Comparison of ENCODE assay signal across 30 mouse cellular contexts in the genomic region with DNA sequence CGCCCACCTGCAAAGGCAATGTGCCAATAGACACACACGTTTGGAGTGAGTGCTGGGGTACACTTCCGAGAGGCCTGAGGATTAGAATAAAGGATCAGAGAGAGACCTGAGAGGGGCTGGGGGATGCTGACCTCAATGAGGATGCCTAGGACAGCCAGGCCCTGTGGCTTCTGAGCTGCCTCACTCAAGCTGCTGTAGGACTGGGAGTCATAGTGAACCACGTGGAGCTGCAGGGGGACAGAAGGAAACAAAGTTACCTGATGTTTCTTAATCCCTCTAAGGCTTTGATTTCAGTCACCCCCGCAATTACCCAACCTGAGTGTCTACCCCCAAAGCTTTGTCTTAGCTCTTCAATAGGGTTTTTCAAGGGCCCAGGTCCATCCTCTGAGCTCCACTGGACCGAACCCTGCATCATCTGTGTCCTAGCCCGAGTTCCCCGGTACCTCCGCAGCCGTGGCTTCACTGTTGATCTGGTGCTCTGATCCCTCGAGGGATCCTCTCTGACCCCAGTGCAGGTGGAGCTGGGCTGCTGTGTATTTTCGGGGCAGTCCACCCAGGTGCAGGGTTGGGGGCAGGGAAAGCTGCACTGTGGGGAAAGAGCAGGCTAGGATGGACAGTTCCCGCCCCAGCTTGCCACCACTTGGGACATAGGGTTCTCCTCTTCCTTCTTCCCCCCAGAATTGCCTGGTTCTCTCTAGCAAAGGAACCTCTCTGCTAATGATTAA. TPM values are rescaled to one million over a fixed set of nuclear protein-coding genes. Genes with fewer than 3 reads are reported as not detected.
A peak's percentile ranks its signal among the peaks of the same experiment; 100 is the strongest.
DNase-seq lines count a peak whose midpoint lies in the region; ATAC-seq and TF ChIP-seq lines count a peak whose summit lies in the region.
"Had no signal": no experiment of that assay in that cellular context is flagged by ENCODE, and none has a peak within 500 bp of the region (broad histone marks: within the 10 kb centered on the region; RNA-seq: fewer than 3 reads in every experiment).

No protein-coding gene starts in this region.

- H3K4me1 ChIP-seq in heart, adult 2 months (ENCODE audit: control insufficient read depth, insufficient read depth, low read length): peaks cover 3% of the 10 kb centered on the region
- H3K4me1 ChIP-seq in limb, embryonic 12.5 days (replicated peaks): peaks cover 33% of the 10 kb centered on the region
- H3K4me1 ChIP-seq in limb, embryonic 10.5 days: peaks cover 44% of the 10 kb centered on the region

- H3K27me3 ChIP-seq in heart, adult 2 months (ENCODE audit: control insufficient read depth, insufficient read depth, low read length): no peaks in the 10 kb centered on the region
- no peaks in the 10 kb centered on the region for H3K27me3 ChIP-seq in limb, embryonic 12.5 days
- H3K27me3 ChIP-seq in limb, embryonic 10.5 days (ENCODE audit: low read depth, poor library complexity, severe bottlenecking): no peaks in the 10 kb centered on the region
- H3K27me3 ChIP-seq: heart, embryonic 15.5 days had no signal

- TF ChIP-seq POLR2A in heart, adult 2 months (IDR thresholded peaks at IDR 0.05; ENCODE audit: insufficient read depth, low read depth, low read length): peak; percentile 52; the same call in 1 of the 2 replicates

- intact Hi-C loops in heart, adult 2 months (cut with DNase I): no loop called here
- intact Hi-C loops in heart, postnatal 36 days (cut with DNase I): no loop called here

- no peak for TF ChIP-seq CTCF in heart, adult 2 months (IDR thresholded peaks at IDR 0.05)

- H3K79me2 ChIP-seq in heart, adult 2 months (replicated peaks; ENCODE audit: control insufficient read depth, insufficient read depth, low read length): 0 out of 2 replicates have a peak, but pooled peaks cover under 1% of the 10 kb centered on the region

- ATAC-seq in limb, embryonic 12.5 days (ENCODE audit: insufficient number of reproducible peaks, insufficient read depth, low FRiP score, low TSS enrichment, low read depth): no peak
- ATAC-seq: activated CD4-positive, CD25-positive, alpha-beta regulatory T cell, adult 4 months; forebrain, embryonic 13.5 days; intestine, embryonic 16.5 days had no signal

- H3K9me3 ChIP-seq in limb, embryonic 12.5 days: no peaks in the 10 kb centered on the region
- no peaks in the 10 kb centered on the region for H3K9me3 ChIP-seq in limb, embryonic 10.5 days (replicated peaks)
- H3K9me3 ChIP-seq: embryonic facial prominence, embryonic 15.5 days; forebrain, embryonic 13.5 days; heart, embryonic 15.5 days; hindbrain, embryonic 13.5 days; lung, embryonic 15.5 days; midbrain, embryonic 12.5 days; neural tube, embryonic 15.5 days had no signal

- no peak overlapping the region for H3K4me3 ChIP-seq in heart, adult 2 months
- H3K4me3 ChIP-seq in limb, embryonic 12.5 days (replicated peaks): no peak overlapping the region
- H3K4me3 ChIP-seq in limb, embryonic 10.5 days: no peak overlapping the region
- H3K4me3 ChIP-seq: embryonic facial prominence, embryonic 15.5 days; forebrain, embryonic 13.5 days; heart, embryonic 15.5 days; hindbrain, embryonic 13.5 days; lung, embryonic 15.5 days; midbrain, embryonic 12.5 days; neural tube, embryonic 15.5 days had no signal

- no peak for TF ChIP-seq EP300 in heart, adult 2 months (IDR thresholded peaks at IDR 0.05; ENCODE audit: insufficient read depth, low read depth, low read length)

- H3K9ac ChIP-seq in heart, adult 2 months (ENCODE audit: low read depth, low read length): no peak overlapping the region
- H3K9ac ChIP-seq in limb, embryonic 12.5 days (replicated peaks): no peak overlapping the region
- H3K9ac ChIP-seq: embryonic facial prominence, embryonic 15.5 days; forebrain, embryonic 13.5 days; heart, embryonic 15.5 days; hindbrain, embryonic 13.5 days; lung, embryonic 15.5 days; midbrain, embryonic 12.5 days; neural tube, embryonic 15.5 days had no signal

- H3K36me3 ChIP-seq in heart, adult 2 months (ENCODE audit: control insufficient read depth, insufficient read depth, low read length): peaks cover 3% of the 10 kb centered on the region; the same call in 1 of the 2 replicates
- H3K36me3 ChIP-seq in limb, embryonic 12.5 days: peaks cover 32% of the 10 kb centered on the region
- peaks cover 56% of the 10 kb centered on the region for H3K36me3 ChIP-seq in limb, embryonic 10.5 days
- H3K36me3 ChIP-seq: neural tube, embryonic 15.5 days had no signal

- no peak overlapping the region for H3K4me2 ChIP-seq in limb, embryonic 12.5 days
- H3K4me2 ChIP-seq: embryonic facial prominence, embryonic 15.5 days; forebrain, embryonic 13.5 days; heart, embryonic 15.5 days; hindbrain, embryonic 13.5 days; lung, embryonic 15.5 days; midbrain, embryonic 12.5 days; neural tube, embryonic 15.5 days had no signal

- DNase-seq in heart, adult 2 months: no peak
- no peak for DNase-seq in heart, postnatal 36 days
- DNase-seq in limb, embryonic 10.5 days (ENCODE audit: low spot score): no peak
- DNase-seq in testis, postnatal 14 days (ENCODE audit: low spot score): peak; percentile 64
- DNase-seq in testis, postnatal 10 days (ENCODE audit: low spot score): no peak
- DNase-seq in left cerebral cortex, adult 18-20 months (ENCODE audit: low spot score in 2 of 2): no peak
- DNase-seq: adrenal gland, adult 2 months; adrenal gland, postnatal 36 days; B cell, adult 2 months; cerebellum, adult 18-20 months; cerebellum, postnatal 10 days; gastrocnemius, postnatal 25 days; heart, postnatal 4 days; kidney, adult 8-10 months; layer of hippocampus, postnatal 36 days; right cerebral cortex, postnatal 14 days; thymus, postnatal 14 days had no signal

- no peak overlapping the region for H3K27ac ChIP-seq in heart, adult 2 months
- H3K27ac ChIP-seq in limb, embryonic 12.5 days: peak overlapping the region; percentile 8; the same call in 1 of the 2 replicates
- no peak overlapping the region for H3K27ac ChIP-seq in limb, embryonic 10.5 days
- H3K27ac ChIP-seq: embryonic facial prominence, embryonic 15.5 days; forebrain, embryonic 13.5 days; heart, embryonic 15.5 days; hindbrain, embryonic 13.5 days; lung, embryonic 15.5 days; midbrain, embryonic 12.5 days; neural tube, embryonic 15.5 days had no signal

- WGBS in heart, adult 2 months: 69% methylated on average over 13 of the region's 13 CpGs
- 77% methylated on average over 13 of the region's 13 CpGs for WGBS in limb, embryonic 12.5 days
- 83% methylated on average over 13 of the region's 13 CpGs for WGBS in limb, embryonic 10.5 days

RNA-seq across cellular contexts. Expression of gene Car14, which starts 4.5 kb away (rescaled TPM):
- 100 to 1,000 TPM; 146 to 208 TPM for total RNA-seq in heart, adult 2 months (2021)
- polyA plus RNA-seq in heart, adult 2 months (2012; rRNA removed): 227 and 279 TPM in 2 replicates
- 100 to 1,000 TPM; 152 to 202 TPM for total RNA-seq in heart, postnatal 36 days (2021)
- 74.2 and 78.4 TPM in 2 replicates for polyA plus RNA-seq in limb, embryonic 12.5 days (2016; fragmentation: Nextera tagmentation; extraction: Ambion mirVana)
- 161 and 187 TPM in 2 replicates for polyA plus RNA-seq in limb, embryonic 10.5 days (2016; fragmentation: Nextera tagmentation; extraction: Ambion mirVana)
- 1 to 10 TPM; 6.0 to 7.8 TPM for total RNA-seq in left cerebral cortex, adult 18-20 months (2021)
- total RNA-seq: common myeloid progenitor, adult 5-6 weeks; megakaryocyte progenitor cell, adult 5-6 weeks; monocyte, adult 5-6 weeks had no signal
- polyA plus RNA-seq: activated CD4-positive, CD25-positive, alpha-beta regulatory T cell, adult 4 months had no signal

RNA-seq across cellular contexts. Expression of gene Aph1a, which starts 6.2 kb away (rescaled TPM):
- 100 to 1,000 TPM in 1 of 2 experiments, 10 to 100 TPM in 1; 99.9 to 121 TPM for total RNA-seq in heart, adult 2 months (2021)
- 98.7 and 120 TPM in 2 replicates for polyA plus RNA-seq in heart, adult 2 months (2012; rRNA removed)
- 100 to 1,000 TPM; 114 to 122 TPM for total RNA-seq in heart, postnatal 36 days (2021)
- 29.0 and 31.5 TPM in 2 replicates for polyA plus RNA-seq in limb, embryonic 12.5 days (2016; fragmentation: Nextera tagmentation; extraction: Ambion mirVana)
- 24.3 and 24.5 TPM in 2 replicates for polyA plus RNA-seq in limb, embryonic 10.5 days (2016; fragmentation: Nextera tagmentation; extraction: Ambion mirVana)
- total RNA-seq in left cerebral cortex, adult 18-20 months (2021): 10 to 100 TPM; 62.7 to 64.4 TPM

RNA-seq across cellular contexts. Expression of gene BC028528, which starts 8.2 kb away (rescaled TPM):
- total RNA-seq in heart, adult 2 months (2021): 1 to 10 TPM; 8.5 to 9.0 TPM
- polyA plus RNA-seq in heart, adult 2 months (2012; rRNA removed): 14.5 and 29.8 TPM in 2 replicates
- 10 to 100 TPM; 11.4 to 11.7 TPM for total RNA-seq in heart, postnatal 36 days (2021)
- 11.1 and 11.6 TPM in 2 replicates for polyA plus RNA-seq in limb, embryonic 12.5 days (2016; fragmentation: Nextera tagmentation; extraction: Ambion mirVana)
- polyA plus RNA-seq in limb, embryonic 10.5 days (2016; fragmentation: Nextera tagmentation; extraction: Ambion mirVana): 7.9 and 11.4 TPM in 2 replicates
- total RNA-seq in left cerebral cortex, adult 18-20 months (2021): 1 to 10 TPM; 3.6 to 6.3 TPM

RNA-seq across cellular contexts. Expression of gene Ciart, which starts 17.9 kb away (rescaled TPM):
- total RNA-seq in heart, adult 2 months (2021): 10 to 100 TPM in 1 of 2 experiments, 1 to 10 TPM in 1; 5.1 to 27.0 TPM
- 5.0 and 7.7 TPM in 2 replicates for polyA plus RNA-seq in heart, adult 2 months (2012; rRNA removed)
- total RNA-seq in heart, postnatal 36 days (2021): 10 to 100 TPM in 1 of 2 experiments, 1 to 10 TPM in 1; 4.5 to 20.1 TPM
- polyA plus RNA-seq in limb, embryonic 12.5 days (2016; fragmentation: Nextera tagmentation; extraction: Ambion mirVana): 8.5 and 10.2 TPM in 2 replicates
- polyA plus RNA-seq in limb, embryonic 10.5 days (2016; fragmentation: Nextera tagmentation; extraction: Ambion mirVana): 8.8 and 10.5 TPM in 2 replicates
- 10 to 100 TPM; 10.0 to 17.0 TPM for total RNA-seq in left cerebral cortex, adult 18-20 months (2021)

RNA-seq across cellular contexts. Expression of gene Mrps21, which starts 28.6 kb away (rescaled TPM):
- total RNA-seq in heart, adult 2 months (2021): 100 to 1,000 TPM; 314 to 350 TPM
- polyA plus RNA-seq in heart, adult 2 months (2012; rRNA removed): 174 and 218 TPM in 2 replicates
- total RNA-seq in heart, postnatal 36 days (2021): 100 to 1,000 TPM; 318 to 326 TPM
- polyA plus RNA-seq in limb, embryonic 12.5 days (2016; fragmentation: Nextera tagmentation; extraction: Ambion mirVana): 344 and 355 TPM in 2 replicates
- 357 and 376 TPM in 2 replicates for polyA plus RNA-seq in limb, embryonic 10.5 days (2016; fragmentation: Nextera tagmentation; extraction: Ambion mirVana)
- total RNA-seq in left cerebral cortex, adult 18-20 months (2021): 100 to 1,000 TPM; 163 to 166 TPM

Comparison
In these comparisons a context has a peak if more than half of its experiments do, and no peak if none do; other contexts are left out.
1. RNA of gene Car14, which starts 4.5 kb away (total RNA-seq): 146 to 208 TPM in heart, adult 2 months and 152 to 202 TPM in heart, postnatal 36 days; 6.0 to 7.8 TPM in left cerebral cortex, adult 18-20 months; every median in the first group is over 10 times any median in the second.